Mouse (Mus musculus): ENCODE measurements around the gene Gm10477.
"Not testable (repeated sequence)": the region's sequence is repeated elsewhere in the genome, so short reads cannot be mapped to it uniquely, and the experiment has no call there.

The Gm10477 gene

GRCm38 (mm10) chrX:56524442-56524841, at the start of gene Gm10477:
Gene Gm10477 (plus strand): TSS chrX:56524742.
- not testable (repeated sequence) for DNase-seq

- no peak for DNase-seq
Measured at GRCm38 (mm10) chrX:56477553-56477952, 47.0 kb upstream of the Gm10477 start.

GRCm38 (mm10) chrX:56481906-56482305, 42.6 kb upstream of the Gm10477 start:
- no peak for DNase-seq

- peak; percentile 74 for DNase-seq
Measured at GRCm38 (mm10) chrX:56489758-56490157, 34.8 kb upstream of the Gm10477 start.

GRCm38 (mm10) chrX:56497241-56497640, 27.3 kb upstream of the Gm10477 start:
- no peak for DNase-seq

GRCm38 (mm10) chrX:56531266-56531665, 6.7 kb downstream of the Gm10477 start:
- peak; percentile 76 for DNase-seq

- peak; percentile 39 for DNase-seq
Measured at GRCm38 (mm10) chrX:56537162-56537561, 12.6 kb downstream of the Gm10477 start.

GRCm38 (mm10) chrX:56549506-56549905, 25.0 kb downstream of the Gm10477 start, which contains the start of gene Gm648:
Gene Gm648 (minus strand): TSS chrX:56549606.
- DNase-seq: no peak

GRCm38 (mm10) chrX:56553584-56553983, 29.0 kb downstream of the Gm10477 start:
- no peak for DNase-seq

GRCm38 (mm10) chrX:56572465-56572864, 47.9 kb downstream of the Gm10477 start:
- DNase-seq: peak; percentile 2

Measured in right cerebral cortex, postnatal 4 days (tissue).